In genomic region chr7:121935906-121936794, GRCm38 (mm10) we compare ENCODE assay signal across 10 mouse cellular contexts. TPM values are rescaled to one million over a fixed set of nuclear protein-coding genes. Genes with fewer than 3 reads are reported as not detected.
DNase-seq lines count a peak whose midpoint lies in the region; ATAC-seq and TF ChIP-seq lines count a peak whose summit lies in the region.
"Had no signal": no experiment of that assay in that cellular context is flagged by ENCODE, and none has a peak within 500 bp of the region (broad histone marks: within the 10 kb centered on the region; RNA-seq: fewer than 3 reads in every experiment).

No protein-coding gene starts in this region.

- peak; percentile 32 for DNase-seq in cerebellum, adult 8-10 months
- DNase-seq in lung, embryonic 14.5 days: peak; percentile 27
- DNase-seq in lung, postnatal 0 days (ENCODE audit: low spot score): no peak
- DNase-seq in heart, postnatal 14 days: peak; percentile 12 to 31
- DNase-seq in kidney, postnatal 36 days: peak; percentile 52 to 77
- DNase-seq in right cerebral cortex, postnatal 25 days: no peak
- no peak for DNase-seq in midbrain, postnatal 0 days (ENCODE audit: low spot score)

- no peak overlapping the region for H3K27ac ChIP-seq in lung, embryonic 14.5 days (ENCODE audit: low read depth)
- no peak overlapping the region for H3K27ac ChIP-seq in lung, postnatal 0 days (ENCODE audit: low read length)
- no peak overlapping the region for H3K27ac ChIP-seq in midbrain, postnatal 0 days (ENCODE audit: low read depth, low read length)
- H3K27ac ChIP-seq: embryonic facial prominence, embryonic 15.5 days; hindbrain, embryonic 14.5 days had no signal

- H3K36me3 ChIP-seq in lung, embryonic 14.5 days (ENCODE audit: insufficient read depth): peaks cover 11% of the 10 kb centered on the region; the same call in 1 of the 2 replicates
- H3K36me3 ChIP-seq in lung, postnatal 0 days (ENCODE audit: insufficient read depth, low read length): no peaks in the 10 kb centered on the region
- 0 out of 2 replicates have a peak, but pooled peaks cover 7% of the 10 kb centered on the region for H3K36me3 ChIP-seq in midbrain, postnatal 0 days (ENCODE audit: insufficient read depth, low read length)

- no peak overlapping the region for H3K4me3 ChIP-seq in lung, embryonic 14.5 days (ENCODE audit: low read depth, low read length)
- no peak overlapping the region for H3K4me3 ChIP-seq in lung, postnatal 0 days (ENCODE audit: low read depth, low read length)
- no peak overlapping the region for H3K4me3 ChIP-seq in midbrain, postnatal 0 days (ENCODE audit: low read depth, low read length)
- H3K4me3 ChIP-seq: embryonic facial prominence, embryonic 15.5 days had no signal

- no peaks in the 10 kb centered on the region for H3K9me3 ChIP-seq in lung, embryonic 14.5 days (ENCODE audit: low read depth, low read length)
- no peaks in the 10 kb centered on the region for H3K9me3 ChIP-seq in lung, postnatal 0 days (ENCODE audit: low read length)
- no peaks in the 10 kb centered on the region for H3K9me3 ChIP-seq in midbrain, postnatal 0 days (ENCODE audit: low read length)
- H3K9me3 ChIP-seq: embryonic facial prominence, embryonic 15.5 days had no signal

- H3K27me3 ChIP-seq in lung, embryonic 14.5 days (ENCODE audit: insufficient read depth, low read length): no peaks in the 10 kb centered on the region
- H3K27me3 ChIP-seq in lung, postnatal 0 days (replicated peaks; ENCODE audit: insufficient read depth, low read length): no peaks in the 10 kb centered on the region
- no peaks in the 10 kb centered on the region for H3K27me3 ChIP-seq in midbrain, postnatal 0 days (ENCODE audit: insufficient read depth, low read length)
- H3K27me3 ChIP-seq: embryonic facial prominence, embryonic 15.5 days had no signal

- intact Hi-C loops in heart, postnatal 14 days (cut with DNase I): no loop called here

- no peak for TF ChIP-seq EP300 in lung, postnatal 0 days (IDR thresholded peaks at IDR 0.05)

- 47% methylated on average over 12 of the region's 12 CpGs for WGBS in lung, embryonic 14.5 days
- WGBS in lung, postnatal 0 days: 50% methylated on average over 12 of the region's 12 CpGs
- WGBS in midbrain, postnatal 0 days: 84% methylated on average over 12 of the region's 12 CpGs

- no peak for ATAC-seq in cerebellum, adult (ENCODE audit: insufficient number of reproducible peaks, low FRiP score, low TSS enrichment)
- no peak for ATAC-seq in lung, embryonic 14.5 days (ENCODE audit: insufficient read depth)
- no peak for ATAC-seq in lung, postnatal 0 days
- no peak for ATAC-seq in midbrain, postnatal 0 days (ENCODE audit: low FRiP score)

- no peak overlapping the region for H3K9ac ChIP-seq in lung, embryonic 14.5 days
- H3K9ac ChIP-seq in lung, postnatal 0 days (replicated peaks; ENCODE audit: low read depth): no peak overlapping the region
- no peak overlapping the region for H3K9ac ChIP-seq in midbrain, postnatal 0 days (replicated peaks; ENCODE audit: low read length, poor library complexity, severe bottlenecking)
- H3K9ac ChIP-seq: embryonic facial prominence, embryonic 15.5 days; hindbrain, embryonic 14.5 days had no signal

- peaks cover 5% of the 10 kb centered on the region; the same call in 1 of the 2 replicates for H3K4me1 ChIP-seq in lung, embryonic 14.5 days (ENCODE audit: insufficient read depth)
- H3K4me1 ChIP-seq in lung, postnatal 0 days (ENCODE audit: insufficient read depth, low read depth, low read length): no peaks in the 10 kb centered on the region
- H3K4me1 ChIP-seq in midbrain, postnatal 0 days (ENCODE audit: insufficient read depth, low read length): no peaks in the 10 kb centered on the region

- no peak overlapping the region for H3K4me2 ChIP-seq in lung, embryonic 14.5 days
- H3K4me2 ChIP-seq in lung, postnatal 0 days (replicated peaks; ENCODE audit: low read depth, low read length): no peak overlapping the region
- H3K4me2 ChIP-seq in midbrain, postnatal 0 days (ENCODE audit: low read depth, low read length, poor library complexity, severe bottlenecking): no peak overlapping the region
- H3K4me2 ChIP-seq: embryonic facial prominence, embryonic 15.5 days; hindbrain, embryonic 14.5 days had no signal

- no peak for TF ChIP-seq CTCF in lung, embryonic 14.5 days (IDR thresholded peaks at IDR 0.05; ENCODE audit: low read depth)
- no peak for TF ChIP-seq CTCF in lung, postnatal 0 days (IDR thresholded peaks at IDR 0.05)
- no peak for TF ChIP-seq CTCF in midbrain, postnatal 0 days (IDR thresholded peaks at IDR 0.05)

RNA-seq across cellular contexts. Expression of gene Cog7, which starts 45.4 kb away (rescaled TPM):
- polyA plus RNA-seq in lung, embryonic 14.5 days (2014; fragmentation: Nextera tagmentation; extraction: Ambion mirVana): 23.1 and 23.2 TPM in 2 replicates
- polyA plus RNA-seq in lung, postnatal 0 days (2015; fragmentation: Nextera tagmentation; extraction: Ambion mirVana): 13.4 and 18.3 TPM in 2 replicates
- 10 to 100 TPM; 15.3 to 16.0 TPM for total RNA-seq in heart, postnatal 14 days (2021)
- total RNA-seq in midbrain, postnatal 0 days (2014; rRNA removed): 34.9 and 41.3 TPM in 2 replicates
- polyA plus RNA-seq in midbrain, postnatal 0 days (2015; fragmentation: Nextera tagmentation; extraction: Ambion mirVana): 22.4 and 27.4 TPM in 2 replicates

Comparison
In these comparisons a context has a peak if more than half of its experiments do, and no peak if none do; other contexts are left out.
1. DNase-seq: peak in cerebellum, adult 8-10 months (single experiment), lung, embryonic 14.5 days (single experiment), heart, postnatal 14 days (2 of 2) and kidney, postnatal 36 days (2 of 2); none in lung, postnatal 0 days (single experiment), right cerebral cortex, postnatal 25 days (single experiment) and midbrain, postnatal 0 days (single experiment).